Mouse (Mus musculus): ENCODE measurements around the gene Fchsd2. TPM values are rescaled to one million over a fixed set of nuclear protein-coding genes. Genes with fewer than 3 reads are reported as not detected.

Gene Fchsd2
- polyA plus RNA-seq, 1 experiment, result 4.5 TPM

- DNase-seq (ENCODE audit: low read depth, low spot score), result no peak
Measured at GRCm38 (mm10) chr7:101163878-101164277, 71.2 kb downstream of the Fchsd2 start.

GRCm38 (mm10) chr7:101166568-101166967 is 73.9 kb downstream of the Fchsd2 start:
- no peak for DNase-seq (ENCODE audit: low read depth, low spot score)

More at GRCm38 (mm10) chr7:101163878-101164277, 71.2 kb downstream of the Fchsd2 start:
- 52% methylated on average over 4 of the region's 4 CpGs for WGBS

GRCm38 (mm10) chr7:101170482-101170881 is 77.8 kb downstream of the Fchsd2 start:
- no peak for DNase-seq (ENCODE audit: low read depth, low spot score)
- WGBS, result 50% methylated on average over 3 of the region's 3 CpGs

More at GRCm38 (mm10) chr7:101166568-101166967, 73.9 kb downstream of the Fchsd2 start:
- WGBS, result 49% methylated on average over 2 of the region's 2 CpGs

GRCm38 (mm10) chr7:101171002-101171401 is 78.3 kb downstream of the Fchsd2 start:
- DNase-seq (ENCODE audit: low read depth, low spot score), result no peak
- 80% methylated on average over 1 of the region's 1 CpGs for WGBS

- WGBS, result 75% methylated on average over 3 of the region's 3 CpGs
- DNase-seq (ENCODE audit: low read depth, low spot score), result no peak
Measured at GRCm38 (mm10) chr7:101173331-101173730, 80.7 kb downstream of the Fchsd2 start.

- WGBS, result 35% methylated on average over 2 of the region's 2 CpGs
- DNase-seq (ENCODE audit: low read depth, low spot score), result no peak
Measured at GRCm38 (mm10) chr7:101178751-101179150, 86.1 kb downstream of the Fchsd2 start.

- WGBS, result 79% methylated on average over 3 of the region's 3 CpGs
- no peak for DNase-seq (ENCODE audit: low read depth, low spot score)
Measured at GRCm38 (mm10) chr7:101191326-101191969, 98.8 kb downstream of the Fchsd2 start.

- DNase-seq (ENCODE audit: low read depth, low spot score), result no peak
- WGBS, result 94% methylated on average over 1 of the region's 1 CpGs
Measured at GRCm38 (mm10) chr7:101210826-101211225, 118.2 kb downstream of the Fchsd2 start.

- WGBS, result 50% methylated on average over 3 of the region's 3 CpGs
- DNase-seq (ENCODE audit: low read depth, low spot score), result no peak
Measured at GRCm38 (mm10) chr7:101213515-101214263, 121.0 kb downstream of the Fchsd2 start.

GRCm38 (mm10) chr7:101216724-101217123 is 124.1 kb downstream of the Fchsd2 start:
- no peak for DNase-seq (ENCODE audit: low read depth, low spot score)
- WGBS, result 85% methylated on average over 2 of the region's 2 CpGs

- DNase-seq (ENCODE audit: low read depth, low spot score), result no peak
- 97% methylated on average over 2 of the region's 2 CpGs for WGBS
Measured at GRCm38 (mm10) chr7:101223501-101223900, 130.8 kb downstream of the Fchsd2 start.

- WGBS, result 55% methylated on average over 1 of the region's 1 CpGs
- DNase-seq (ENCODE audit: low read depth, low spot score), result no peak
Measured at GRCm38 (mm10) chr7:101229336-101229735, 136.7 kb downstream of the Fchsd2 start.

GRCm38 (mm10) chr7:101231458-101231857 is 138.8 kb downstream of the Fchsd2 start:
- WGBS, result 33% methylated on average over 2 of the region's 2 CpGs
- no peak for DNase-seq (ENCODE audit: low read depth, low spot score)

- no peak for DNase-seq (ENCODE audit: low read depth, low spot score)
- WGBS, result 78% methylated on average over 3 of the region's 3 CpGs
Measured at GRCm38 (mm10) chr7:101232716-101233115, 140.1 kb downstream of the Fchsd2 start.

GRCm38 (mm10) chr7:101236712-101237473 is 144.2 kb downstream of the Fchsd2 start:
- WGBS, result 80% methylated on average over 8 of the region's 8 CpGs

GRCm38 (mm10) chr7:101248760-101249159 is 156.1 kb downstream of the Fchsd2 start:
- 57% methylated on average over 4 of the region's 4 CpGs for WGBS
- DNase-seq (ENCODE audit: low read depth, low spot score), result no peak

More at GRCm38 (mm10) chr7:101236712-101237473, 144.2 kb downstream of the Fchsd2 start:
- DNase-seq (ENCODE audit: low read depth, low spot score), result no peak

- 29% methylated on average over 2 of the region's 2 CpGs for WGBS
- DNase-seq (ENCODE audit: low read depth, low spot score), result peak; percentile 16
Measured at GRCm38 (mm10) chr7:101249173-101249572, 156.5 kb downstream of the Fchsd2 start.

- 82% methylated on average over 2 of the region's 2 CpGs for WGBS
- DNase-seq (ENCODE audit: low read depth, low spot score), result no peak
Measured at GRCm38 (mm10) chr7:101253071-101253470, 160.4 kb downstream of the Fchsd2 start.

GRCm38 (mm10) chr7:101258482-101258881 is 165.8 kb downstream of the Fchsd2 start:
- no peak for DNase-seq (ENCODE audit: low read depth, low spot score)

- DNase-seq (ENCODE audit: low read depth, low spot score), result no peak
- WGBS, result 89% methylated on average over 4 of the region's 4 CpGs
Measured at GRCm38 (mm10) chr7:101261941-101262546, 169.4 kb downstream of the Fchsd2 start.
